Mouse (Mus musculus): Measurements from ENCODE around the gene Tal1. TPM values are rescaled to one million over a fixed set of nuclear protein-coding genes. Genes with fewer than 3 reads are reported as not detected.

Gene Tal1
- total RNA-seq, 2 experiments from 2014 or later: 1.2 TPM

GRCm38 (mm10) chr4:115062875-115063517 is 6.8 kb downstream of the Tal1 start:
- intact Hi-C loops (cut with DNase I): no loop called here
- DNase-seq: no peak

- DNase-seq: no peak
- intact Hi-C loops (cut with DNase I): no loop called here
These were observed 7.5 kb downstream of the Tal1 start for GRCm38 (mm10) chr4:115063518-115064239.

DNA sequence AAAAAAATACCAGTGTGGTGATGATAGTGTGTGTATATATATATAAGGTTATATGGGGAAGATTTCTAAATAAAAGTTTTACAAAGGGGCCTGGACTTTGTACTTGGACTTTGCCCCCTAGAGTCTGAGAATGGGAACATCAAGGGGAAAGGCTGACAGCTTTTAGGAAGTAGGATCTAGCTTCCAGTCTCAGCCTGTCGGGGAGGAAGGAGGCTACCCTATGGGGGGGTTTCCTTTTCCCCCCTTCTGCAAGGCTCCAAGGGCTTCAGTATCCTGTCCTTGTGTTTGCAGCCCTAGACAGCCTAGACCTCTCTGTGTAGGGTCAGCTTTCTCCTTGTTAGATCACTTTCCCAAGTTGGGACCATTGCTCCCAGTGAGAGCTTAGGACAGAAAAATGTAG is 15.4 kb downstream of the Tal1 start:
- no peak for DNase-seq
- intact Hi-C loops (cut with DNase I): no loop called here

DNA sequence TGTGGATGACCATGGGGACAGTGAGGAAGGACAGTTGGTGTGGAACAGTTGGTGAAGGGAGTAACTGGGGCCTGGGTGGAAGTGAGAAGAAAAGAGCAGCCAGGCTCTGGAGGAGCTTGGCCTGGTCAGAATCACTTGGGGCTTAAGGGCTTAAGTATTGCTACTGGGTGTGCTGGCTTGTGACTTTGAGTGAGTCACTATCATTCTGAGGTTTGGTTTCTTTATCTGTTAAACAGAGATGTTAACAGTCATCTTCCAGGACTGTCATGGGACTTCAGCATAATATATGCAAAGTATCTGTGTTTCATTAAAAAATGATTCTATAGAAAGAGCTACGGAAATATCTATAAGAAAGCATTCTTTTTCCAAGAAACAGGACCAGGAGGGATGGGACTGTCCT is 18.6 kb downstream of the Tal1 start:
- no peak for DNase-seq
- intact Hi-C loops (cut with DNase I): no loop called here

- intact Hi-C loops (cut with DNase I): no loop called here
- DNase-seq: no peak
These were observed 19.1 kb downstream of the Tal1 start for GRCm38 (mm10) chr4:115075204-115075915.

- no peak for DNase-seq
- intact Hi-C loops (cut with DNase I): no loop called here
These were observed 22.9 kb downstream of the Tal1 start for GRCm38 (mm10) chr4:115078892-115079820.

GRCm38 (mm10) chr4:115079821-115080349 is 23.7 kb downstream of the Tal1 start:
- DNase-seq: no peak
- intact Hi-C loops (cut with DNase I): loop anchor here (5.0 kb wide), 1 partner anchor 33 kb away; no protein-coding TSS in a partner anchor

DNA sequence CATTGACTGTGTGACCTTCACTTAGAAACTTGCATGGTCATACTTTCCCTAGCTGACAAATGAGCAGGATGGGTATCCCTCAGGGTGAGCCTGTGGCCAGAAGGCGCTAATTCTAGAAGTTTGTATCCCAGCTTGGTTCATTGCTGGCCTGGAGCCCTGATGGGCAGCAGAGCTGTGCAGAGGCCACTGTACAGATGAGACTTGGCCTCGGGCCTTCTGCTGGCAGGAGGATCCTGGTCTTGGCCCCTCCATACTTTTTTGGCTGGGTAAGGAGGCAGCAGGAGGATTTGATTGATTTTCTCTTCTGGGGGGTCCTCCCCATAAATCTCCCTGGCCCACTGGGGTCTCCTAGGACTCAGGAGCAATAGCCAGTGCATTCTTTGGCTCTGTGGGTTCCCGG is 26.8 kb downstream of the Tal1 start:
- intact Hi-C loops (cut with DNase I): loop anchor here (5.0 kb wide), 1 partner anchor 36 kb away; no protein-coding TSS in a partner anchor
- DNase-seq: no peak

DNA sequence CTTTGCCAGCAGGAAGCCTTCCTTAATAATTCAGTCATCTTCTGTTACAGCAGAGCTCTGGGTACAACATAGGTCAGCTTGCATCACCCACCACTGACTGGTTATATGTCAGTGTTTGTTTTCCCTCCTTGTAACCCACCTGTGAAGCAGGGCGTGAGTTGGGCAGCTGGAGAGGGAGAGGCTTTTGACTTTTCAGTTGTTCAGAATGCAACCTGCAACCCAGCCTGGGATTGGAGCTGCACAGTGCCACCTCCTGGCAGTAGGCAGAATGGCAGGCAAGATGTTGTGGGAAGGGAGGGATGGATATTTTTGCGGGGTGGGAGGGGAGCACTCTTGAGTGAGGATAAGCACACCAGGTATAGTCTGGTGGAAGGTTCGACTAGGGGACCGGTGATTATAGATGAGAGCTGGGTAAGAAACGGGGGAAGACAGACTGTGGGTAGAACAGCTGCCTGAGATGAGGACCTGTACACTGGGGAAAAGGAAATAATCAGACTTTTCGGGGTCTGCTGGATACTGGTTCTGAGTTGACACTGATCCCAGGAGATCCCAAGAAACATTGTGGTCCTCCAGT is 29.4 kb downstream of the Tal1 start:
- intact Hi-C loops (cut with DNase I): loop anchor here (5.0 kb wide), 1 partner anchor 88 kb away; no protein-coding TSS in a partner anchor

DNA sequence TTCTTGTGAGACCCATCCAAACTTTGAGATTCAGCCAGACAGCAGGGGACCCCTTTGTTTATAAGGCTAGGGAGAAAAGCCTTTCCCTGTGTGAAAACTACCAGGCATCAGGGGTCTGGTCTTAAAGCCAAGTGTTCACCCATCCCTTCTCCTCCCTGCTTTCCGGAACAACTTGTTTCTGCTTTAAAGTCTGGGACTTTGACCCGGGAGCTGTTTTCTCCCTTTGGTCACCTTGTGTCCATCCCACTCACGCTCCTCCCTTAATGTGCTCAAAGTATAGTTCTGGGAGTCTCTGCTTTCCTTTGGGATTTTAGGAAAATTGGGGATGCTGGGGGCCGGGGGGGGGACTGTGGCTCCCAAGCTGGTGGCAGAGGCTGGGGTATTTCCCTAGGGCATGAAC is 30.0 kb downstream of the Tal1 start:
- no peak for DNase-seq
- intact Hi-C loops (cut with DNase I): loop anchor here (5.0 kb wide), 1 partner anchor 89 kb away; no protein-coding TSS in a partner anchor

More for the DNA sequence above, 29.4 kb downstream of the Tal1 start:
- peak in 1 of 2 experiments; percentile 48 for DNase-seq

- no peak for DNase-seq
- intact Hi-C loops (cut with DNase I): loop anchor here (5.0 kb wide), 1 partner anchor 90 kb away; no protein-coding TSS in a partner anchor
These were observed 30.7 kb downstream of the Tal1 start for GRCm38 (mm10) chr4:115086763-115087415.

DNA sequence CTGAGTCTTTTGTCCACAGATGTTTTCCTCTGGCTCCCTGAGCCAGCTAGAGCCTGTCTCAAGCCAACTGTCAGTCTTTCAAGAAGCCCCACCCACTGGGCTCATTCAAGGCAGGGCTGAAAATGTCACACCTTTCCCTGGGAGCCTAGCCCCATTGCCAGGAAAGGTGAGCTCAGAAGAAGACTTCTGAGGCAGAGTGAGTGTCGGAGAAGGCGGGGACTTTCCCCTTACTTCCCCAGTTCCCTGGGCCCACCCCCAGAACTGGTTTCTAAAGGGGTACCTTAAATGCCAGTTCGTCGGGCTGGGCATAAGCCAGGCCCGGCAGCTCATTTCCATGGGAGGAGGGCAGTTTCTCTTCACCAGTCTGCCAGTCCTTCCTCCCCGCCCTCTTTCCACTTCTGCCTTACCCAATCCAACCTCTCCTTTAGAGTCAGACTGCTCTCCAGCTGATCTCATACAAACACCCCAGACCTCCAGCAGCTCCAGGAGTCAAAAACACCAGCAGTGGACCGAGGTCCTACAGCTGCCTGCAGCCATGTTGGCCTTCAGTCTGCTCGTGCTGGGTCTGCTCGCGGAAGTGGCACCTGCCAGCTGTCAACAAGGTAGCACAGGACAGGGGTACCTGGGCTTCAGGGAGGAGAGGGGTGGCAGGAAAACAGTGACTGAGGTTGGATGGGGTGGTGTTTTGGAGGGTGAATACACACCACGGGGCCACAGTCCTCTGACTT is 32.5 kb downstream of the Tal1 start, which contains the start of gene Pdzk1ip1:
Gene Pdzk1ip1 (plus strand): TSS at position 98 of the 728 bp plus-strand sequence.
- intact Hi-C loops (cut with DNase I): loop anchor here (5.0 kb wide), 1 partner anchor 91 kb away; no protein-coding TSS in a partner anchor
- no peak for DNase-seq

DNA sequence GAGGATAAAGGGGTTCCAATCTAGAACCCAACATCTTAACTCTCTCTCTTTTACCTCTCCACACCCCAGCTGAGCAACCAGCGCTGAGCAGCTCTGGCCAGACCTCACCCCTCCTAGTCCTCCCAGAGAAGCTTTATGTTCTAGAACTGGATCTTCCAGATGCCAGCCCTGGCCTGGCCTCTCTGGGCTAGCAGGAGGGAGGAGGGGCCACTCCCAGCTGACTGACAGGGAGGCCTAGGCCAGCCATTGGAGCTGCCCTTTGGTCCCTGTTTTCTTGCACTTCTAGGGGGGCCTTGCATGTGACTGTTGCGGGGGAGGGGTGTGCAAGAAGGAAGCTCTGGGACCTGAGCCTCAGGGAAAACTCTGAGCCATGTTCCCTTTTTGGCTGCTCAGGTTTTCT is 34.4 kb downstream of the Tal1 start:
- intact Hi-C loops (cut with DNase I): no loop called here
- DNase-seq: no peak

DNA sequence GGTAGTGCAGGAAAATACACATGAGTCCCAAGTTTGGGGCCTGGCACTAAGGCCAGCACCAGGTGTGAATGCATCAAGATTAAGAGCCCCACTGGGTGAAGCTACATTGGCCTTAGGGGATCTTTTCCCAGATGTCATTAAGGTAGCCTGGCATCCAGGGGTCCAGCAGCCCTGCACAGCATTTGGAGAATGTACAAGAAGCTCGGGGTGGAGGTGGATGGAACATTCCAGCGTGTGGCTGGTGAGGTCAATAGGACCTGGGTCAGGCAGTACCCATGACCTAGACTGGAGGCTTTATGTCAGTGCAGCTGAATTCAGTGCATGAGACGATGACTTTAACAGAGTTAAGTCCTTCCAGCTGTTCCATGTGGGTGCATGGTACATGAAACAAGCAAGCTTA is 35.6 kb downstream of the Tal1 start:
- intact Hi-C loops (cut with DNase I): no loop called here
- no peak for DNase-seq

GRCm38 (mm10) chr4:115093331-115093864 is 37.2 kb downstream of the Tal1 start:
- DNase-seq: no peak
- intact Hi-C loops (cut with DNase I): no loop called here

GRCm38 (mm10) chr4:115094056-115094455 is 37.8 kb downstream of the Tal1 start:
- DNase-seq: no peak

GRCm38 (mm10) chr4:115095671-115096434 is 39.6 kb downstream of the Tal1 start:
- intact Hi-C loops (cut with DNase I): no loop called here
- no peak for DNase-seq

More at GRCm38 (mm10) chr4:115094056-115094455, 37.8 kb downstream of the Tal1 start:
- intact Hi-C loops (cut with DNase I): no loop called here

Data from gastrocnemius, postnatal 36 days (tissue).